Mouse (Mus musculus) E14TG2a.4 (cell line): Measurements from ENCODE around the gene Slc17a3.
A peak's percentile ranks its signal among the peaks of the same experiment; 100 is the strongest.

Experiments used
- H3K27me3 ChIP-seq: 2 replicates; pipeline ENCODE4 v1.6.1; 2014; ENCODE audit warnings: low read length, control low read depth; ENCODE audit not compliant: insufficient read depth
- H3K36me3 ChIP-seq: 2 replicates; pipeline ENCODE4 v1.6.1; 2014; ENCODE audit warnings: low read length, control low read depth; ENCODE audit not compliant: insufficient read depth
- H3K4me1 ChIP-seq: replicated peaks from 2 replicates; pipeline ENCODE4 v1.6.1; 2014; ENCODE audit warnings: low read depth, low read length, control low read depth
- H3K4me3 ChIP-seq: replicated peaks from 2 replicates; pipeline ENCODE4 v1.5.1; 2014; ENCODE audit warnings: mild to moderate bottlenecking, low read length
- H3K9me3 ChIP-seq: 2 replicates; pipeline ENCODE4 v1.6.1; 2014; ENCODE audit warnings: low read length, control low read depth
- CTCF ChIP-seq: conservative IDR thresholded peaks from 2 replicates; pipeline ENCODE4 v1.5.1; 2014; ENCODE audit warnings: low read length
- NANOG ChIP-seq: IDR thresholded peaks from 2 replicates; pipeline ENCODE4 v1.6.1; 2014; ENCODE audit warnings: borderline replicate concordance, low read length, mixed read lengths
- POU5F1 ChIP-seq: IDR thresholded peaks from 2 replicates; pipeline ENCODE4 v1.6.1; 2014; ENCODE audit warnings: low read length, borderline replicate concordance

Gene Slc17a3

GRCm38 (mm10) chr13:23839308-23839707 is at the start of gene Slc17a3:
Slc17a3 (plus strand) TSS chr13:23839434.
- no peaks in the 10 kb centered on the region for H3K27me3 ChIP-seq
- TF ChIP-seq NANOG (no peak), CTCF (no peak), POU5F1 (no peak)

GRCm38 (mm10) chr13:23792520-23792919 is 46.7 kb upstream of the Slc17a3 start:
- H3K9me3 ChIP-seq: no peaks in the 10 kb centered on the region
- TF ChIP-seq POU5F1: no peak
- peak; percentile 77 for TF ChIP-seq CTCF
- no peak for TF ChIP-seq NANOG

More at GRCm38 (mm10) chr13:23839308-23839707, at the start of gene Slc17a3:
- H3K4me1 ChIP-seq: no peaks in the 10 kb centered on the region
- H3K9me3 ChIP-seq: no peaks in the 10 kb centered on the region
- no peaks in the 10 kb centered on the region for H3K36me3 ChIP-seq
- no peak within 1 kb of the TSS for H3K4me3 ChIP-seq

GRCm38 (mm10) chr13:23799405-23799804 is 39.8 kb upstream of the Slc17a3 start:
- Histone ChIP-seq H3K36me3 (no peaks in the 10 kb centered on the region), H3K9me3 (no peaks in the 10 kb centered on the region), H3K27me3 (peaks cover 4% of the 10 kb centered on the region; the same call in 1 of the 2 replicates), H3K4me3 (no peak overlapping the region), H3K4me1 (no peaks in the 10 kb centered on the region)
- TF ChIP-seq NANOG (no peak), CTCF (no peak), POU5F1 (no peak)

More at GRCm38 (mm10) chr13:23792520-23792919, 46.7 kb upstream of the Slc17a3 start:
- H3K4me3 ChIP-seq: no peak overlapping the region
- H3K27me3 ChIP-seq: peaks cover 9% of the 10 kb centered on the region; the same call in 1 of the 2 replicates
- H3K36me3 ChIP-seq: no peaks in the 10 kb centered on the region
- no peaks in the 10 kb centered on the region for H3K4me1 ChIP-seq

- Histone ChIP-seq H3K36me3 (no peaks in the 10 kb centered on the region), H3K4me3 (no peak overlapping the region), H3K27me3 (no peaks in the 10 kb centered on the region; the same call in 1 of the 2 replicates), H3K9me3 (no peaks in the 10 kb centered on the region), H3K4me1 (no peaks in the 10 kb centered on the region)
- TF ChIP-seq NANOG (no peak), CTCF (no peak), POU5F1 (no peak)
These were observed 34.7 kb upstream of the Slc17a3 start for GRCm38 (mm10) chr13:23804532-23804931.

- TF ChIP-seq CTCF (no peak), POU5F1 (no peak), NANOG (no peak)
- Histone ChIP-seq H3K4me1 (no peaks in the 10 kb centered on the region), H3K36me3 (no peaks in the 10 kb centered on the region)
These were observed 32.7 kb upstream of the Slc17a3 start, which contains the start of gene Slc17a2 for GRCm38 (mm10) chr13:23806422-23807052. Slc17a2 (plus strand) TSS chr13:23806993.

GRCm38 (mm10) chr13:23816148-23816547 is 23.1 kb upstream of the Slc17a3 start:
- Histone ChIP-seq H3K9me3 (no peaks in the 10 kb centered on the region), H3K36me3 (no peaks in the 10 kb centered on the region), H3K27me3 (no peaks in the 10 kb centered on the region), H3K4me3 (no peak overlapping the region), H3K4me1 (no peaks in the 10 kb centered on the region)
- TF ChIP-seq NANOG: no peak
- no peak for TF ChIP-seq CTCF
- TF ChIP-seq POU5F1: no peak

More at GRCm38 (mm10) chr13:23806422-23807052, 32.7 kb upstream of the Slc17a3 start, which contains the start of gene Slc17a2:
- no peaks in the 10 kb centered on the region for H3K9me3 ChIP-seq
- no peaks in the 10 kb centered on the region; the same call in 1 of the 2 replicates for H3K27me3 ChIP-seq
- no peak within 1 kb of the TSS for H3K4me3 ChIP-seq

GRCm38 (mm10) chr13:23820179-23820940 is 18.9 kb upstream of the Slc17a3 start:
- Histone ChIP-seq H3K27me3 (no peaks in the 10 kb centered on the region), H3K9me3 (no peaks in the 10 kb centered on the region), H3K4me1 (no peaks in the 10 kb centered on the region), H3K4me3 (no peak overlapping the region), H3K36me3 (no peaks in the 10 kb centered on the region)
- TF ChIP-seq POU5F1 (no peak), CTCF (no peak), NANOG (no peak)

- no peak overlapping the region for H3K4me3 ChIP-seq
- no peaks in the 10 kb centered on the region for H3K4me1 ChIP-seq
- no peaks in the 10 kb centered on the region for H3K9me3 ChIP-seq
- H3K36me3 ChIP-seq: no peaks in the 10 kb centered on the region
- no peak for TF ChIP-seq POU5F1
- no peak for TF ChIP-seq CTCF
- no peak for TF ChIP-seq NANOG
- no peaks in the 10 kb centered on the region for H3K27me3 ChIP-seq
These were observed 17.0 kb upstream of the Slc17a3 start for GRCm38 (mm10) chr13:23822213-23822612.
